Mouse (Mus musculus): Measurements from ENCODE around the gene Mpo. TPM values are rescaled to one million over a fixed set of nuclear protein-coding genes. Genes with fewer than 3 reads are reported as not detected.

The Mpo gene
- polyA plus RNA-seq, 1 experiment, result 0.08 TPM

DNA sequence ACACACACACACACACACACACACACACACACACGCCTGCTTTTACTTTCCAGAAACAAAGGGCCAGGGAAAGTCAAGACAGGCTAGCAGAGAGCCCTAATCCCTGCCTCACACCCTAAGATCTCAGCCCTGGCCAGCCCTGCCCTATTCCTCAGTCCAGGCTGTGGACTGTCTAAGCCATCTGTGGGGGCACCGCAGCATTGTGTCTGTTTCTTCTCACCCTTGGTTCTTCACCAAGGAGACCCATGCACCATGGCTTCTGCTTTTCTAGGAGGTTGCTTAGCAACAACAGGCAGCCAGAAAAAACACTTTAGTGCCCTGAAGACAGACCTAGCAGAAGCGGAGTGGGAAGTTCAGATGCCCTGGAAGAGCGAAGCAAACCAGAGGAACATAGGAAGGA is 18.0 kb downstream of the Mpo start:
- whole genome bisulfite sequencing, result 32% methylated on average over 4 of the region's 4 CpGs
- Histone ChIP-seq H3K27ac (ENCODE audit: insufficient read depth, low read length) (no peak overlapping the region), H3K27me3 (ENCODE audit: control insufficient read depth, insufficient read depth, low read length) (no peaks in the 10 kb centered on the region), H3K4me1 (ENCODE audit: control insufficient read depth, insufficient read depth, low read length) (peaks cover 3% of the 10 kb centered on the region; the same call in 1 of the 2 replicates), H3K4me3 (replicated peaks; ENCODE audit: insufficient read depth, low read depth, low read length) (no peak overlapping the region)
- TF ChIP-seq CTCF (IDR thresholded peaks at IDR 0.05; ENCODE audit: borderline replicate concordance, insufficient read depth, low read depth, low read length) (no peak), POLR2A (IDR thresholded peaks at IDR 0.05; ENCODE audit: borderline replicate concordance, insufficient read depth, low read length) (no peak)
- no peak for DNase-seq

- H3K27ac ChIP-seq (ENCODE audit: insufficient read depth, low read length), result no peak overlapping the region
- H3K4me3 ChIP-seq (replicated peaks; ENCODE audit: insufficient read depth, low read depth, low read length), result no peak overlapping the region
- no peaks in the 10 kb centered on the region for H3K27me3 ChIP-seq (ENCODE audit: control insufficient read depth, insufficient read depth, low read length)
- WGBS, result 59% methylated on average over 8 of the region's 8 CpGs
- TF ChIP-seq CTCF (IDR thresholded peaks at IDR 0.05; ENCODE audit: borderline replicate concordance, insufficient read depth, low read depth, low read length), result no peak
- no peak for TF ChIP-seq POLR2A (IDR thresholded peaks at IDR 0.05; ENCODE audit: borderline replicate concordance, insufficient read depth, low read length)
- DNase-seq, result no peak
- H3K4me1 ChIP-seq (ENCODE audit: control insufficient read depth, insufficient read depth, low read length), result peaks cover 14% of the 10 kb centered on the region; the same call in 1 of the 2 replicates
Measured at GRCm38 (mm10) chr11:87814831-87815230, 21.4 kb downstream of the Mpo start.

DNA sequence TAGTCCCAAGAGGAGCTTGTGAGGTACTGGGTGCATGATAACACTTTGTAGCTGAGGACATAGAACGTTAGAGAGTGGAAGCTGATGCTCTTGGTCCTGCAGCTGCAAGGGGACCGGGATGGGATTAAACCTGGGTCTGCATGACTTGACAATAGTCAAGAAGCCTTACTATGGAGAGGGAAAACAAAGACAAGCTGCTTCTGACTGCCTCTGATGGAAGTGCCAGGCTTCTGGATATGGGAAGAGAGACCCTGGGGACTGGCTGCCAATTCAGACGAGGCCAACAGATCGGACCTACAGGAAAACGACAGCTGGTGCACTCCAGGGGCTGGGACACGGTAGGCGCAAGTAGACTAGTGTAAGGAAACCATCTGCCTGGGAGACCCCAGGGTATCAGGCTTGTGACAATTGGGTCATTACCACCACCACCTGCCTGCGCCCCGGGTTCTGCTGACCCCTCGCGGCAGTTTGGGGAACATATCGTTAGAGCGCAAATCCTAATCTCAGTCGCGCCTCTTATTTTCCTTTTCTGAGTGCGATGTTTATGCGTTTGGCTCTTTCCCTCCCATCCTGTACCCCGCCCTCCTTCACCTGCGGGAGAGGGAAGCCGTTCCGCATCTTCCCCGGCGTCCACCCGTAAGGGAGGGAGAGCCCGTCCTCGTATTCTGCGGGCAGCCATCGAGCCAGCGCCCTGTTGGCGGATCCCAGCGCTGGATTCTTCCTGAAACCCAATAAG is 23.5 kb downstream of the Mpo start:
- 1% methylated on average over 31 of the region's 31 CpGs for WGBS
- TF ChIP-seq POLR2A (IDR thresholded peaks at IDR 0.05; ENCODE audit: borderline replicate concordance, insufficient read depth, low read length) (no peak), CTCF (IDR thresholded peaks at IDR 0.05; ENCODE audit: borderline replicate concordance, insufficient read depth, low read depth, low read length) (peak; percentile 88)
- peak overlapping the region; percentile 49 for H3K27ac ChIP-seq (ENCODE audit: insufficient read depth, low read length)

GRCm38 (mm10) chr11:87817443-87817773 is 24.0 kb downstream of the Mpo start:
- peaks cover 14% of the 10 kb centered on the region; the same call in 1 of the 2 replicates for H3K4me1 ChIP-seq (ENCODE audit: control insufficient read depth, insufficient read depth, low read length)
- no peak for DNase-seq
- peak overlapping the region; percentile 49 for H3K27ac ChIP-seq (ENCODE audit: insufficient read depth, low read length)
- TF ChIP-seq POLR2A (IDR thresholded peaks at IDR 0.05; ENCODE audit: borderline replicate concordance, insufficient read depth, low read length) (no peak), CTCF (IDR thresholded peaks at IDR 0.05; ENCODE audit: borderline replicate concordance, insufficient read depth, low read depth, low read length) (no peak)
- H3K4me3 ChIP-seq (replicated peaks; ENCODE audit: insufficient read depth, low read depth, low read length), result peak overlapping the region; percentile 65
- 29% methylated on average over 4 of the region's 4 CpGs for WGBS
- no peaks in the 10 kb centered on the region for H3K27me3 ChIP-seq (ENCODE audit: control insufficient read depth, insufficient read depth, low read length)

More for the DNA sequence above, 23.5 kb downstream of the Mpo start:
- DNase-seq, result peak; percentile 80 to 83
- Histone ChIP-seq H3K4me3 (replicated peaks; ENCODE audit: insufficient read depth, low read depth, low read length) (peak overlapping the region; percentile 65), H3K27me3 (ENCODE audit: control insufficient read depth, insufficient read depth, low read length) (no peaks in the 10 kb centered on the region), H3K4me1 (ENCODE audit: control insufficient read depth, insufficient read depth, low read length) (peaks cover 14% of the 10 kb centered on the region; the same call in 1 of the 2 replicates)

DNA sequence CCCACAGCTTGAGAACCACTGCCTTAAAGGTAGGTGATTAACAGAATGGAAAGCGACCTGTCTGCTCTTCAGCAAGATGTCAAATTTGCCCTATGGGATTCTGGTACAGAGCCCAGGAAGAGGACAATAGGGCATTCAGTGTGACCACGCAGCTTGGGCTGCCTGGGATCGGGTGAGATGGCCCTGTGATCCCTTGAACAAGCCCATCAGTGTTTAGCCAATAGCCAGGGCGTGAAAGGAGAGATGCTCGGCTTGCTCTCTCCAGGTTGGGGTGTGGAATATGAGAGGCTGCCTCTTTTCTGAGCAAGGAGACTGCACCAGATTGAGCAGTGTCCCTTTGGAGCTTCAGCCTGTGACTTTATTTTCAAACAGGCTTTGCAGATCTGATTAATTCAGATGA is 28.1 kb downstream of the Mpo start:
- H3K4me3 ChIP-seq (replicated peaks; ENCODE audit: insufficient read depth, low read depth, low read length), result no peak overlapping the region
- no peak for TF ChIP-seq POLR2A (IDR thresholded peaks at IDR 0.05; ENCODE audit: borderline replicate concordance, insufficient read depth, low read length)
- H3K27ac ChIP-seq (ENCODE audit: insufficient read depth, low read length), result peak overlapping the region; percentile 44; the same call in 1 of the 2 replicates
- H3K4me1 ChIP-seq (ENCODE audit: control insufficient read depth, insufficient read depth, low read length), result peaks cover 10% of the 10 kb centered on the region; the same call in 1 of the 2 replicates
- WGBS, result 43% methylated on average over 5 of the region's 5 CpGs
- DNase-seq, result peak in 1 of 2 experiments; percentile 30
- H3K27me3 ChIP-seq (ENCODE audit: control insufficient read depth, insufficient read depth, low read length), result no peaks in the 10 kb centered on the region

DNA sequence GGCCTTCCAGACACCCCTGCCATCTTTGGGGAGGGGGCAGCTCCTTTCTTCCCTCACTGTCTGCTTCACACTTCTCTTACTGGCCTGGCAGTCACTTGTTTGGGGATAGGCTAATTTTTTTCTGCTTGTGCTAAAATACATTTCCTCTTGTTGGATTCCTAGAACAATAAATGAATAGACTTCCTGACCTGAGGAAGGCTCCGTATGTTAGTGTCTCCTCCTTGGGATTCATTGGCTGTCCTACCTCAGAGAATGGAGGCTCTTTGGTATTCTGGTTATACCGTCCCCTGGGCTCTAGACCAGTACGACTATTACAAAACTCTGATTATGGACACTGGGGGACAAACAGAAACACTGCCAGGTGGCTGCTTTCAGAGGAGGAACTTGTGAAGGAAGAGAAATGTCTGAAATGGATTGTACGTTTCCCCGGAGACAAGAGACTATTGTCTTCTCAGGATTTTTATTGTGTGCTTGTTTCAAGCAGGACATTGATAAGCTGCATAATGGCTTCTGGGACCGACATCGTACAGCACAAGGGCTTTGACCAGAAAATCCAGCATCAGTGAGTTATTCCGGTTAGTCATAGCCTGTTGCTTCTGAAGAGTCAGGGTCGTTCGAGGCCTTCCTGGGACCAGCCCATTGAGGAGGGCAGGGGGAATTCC is 35.0 kb downstream of the Mpo start, which contains the start of gene Lpo:
TSS of gene Lpo (minus strand) at position 51 of the 662 bp plus-strand sequence.
- Histone ChIP-seq H3K4me1 (ENCODE audit: control insufficient read depth, insufficient read depth, low read length) (no peaks in the 10 kb centered on the region), H3K27ac (ENCODE audit: insufficient read depth, low read length) (peak within 1 kb of the TSS; percentile 59; the same call in 1 of the 2 replicates), H3K27me3 (ENCODE audit: control insufficient read depth, insufficient read depth, low read length) (no peaks in the 10 kb centered on the region), H3K4me3 (replicated peaks; ENCODE audit: insufficient read depth, low read depth, low read length) (no peak within 1 kb of the TSS)
- DNase-seq, result peak in 1 of 2 experiments; percentile 10
- WGBS, result 38% methylated on average over 10 of the region's 10 CpGs
- TF ChIP-seq POLR2A (IDR thresholded peaks at IDR 0.05; ENCODE audit: borderline replicate concordance, insufficient read depth, low read length), result no peak
- TF ChIP-seq CTCF (IDR thresholded peaks at IDR 0.05; ENCODE audit: borderline replicate concordance, insufficient read depth, low read depth, low read length), result no peak

DNA sequence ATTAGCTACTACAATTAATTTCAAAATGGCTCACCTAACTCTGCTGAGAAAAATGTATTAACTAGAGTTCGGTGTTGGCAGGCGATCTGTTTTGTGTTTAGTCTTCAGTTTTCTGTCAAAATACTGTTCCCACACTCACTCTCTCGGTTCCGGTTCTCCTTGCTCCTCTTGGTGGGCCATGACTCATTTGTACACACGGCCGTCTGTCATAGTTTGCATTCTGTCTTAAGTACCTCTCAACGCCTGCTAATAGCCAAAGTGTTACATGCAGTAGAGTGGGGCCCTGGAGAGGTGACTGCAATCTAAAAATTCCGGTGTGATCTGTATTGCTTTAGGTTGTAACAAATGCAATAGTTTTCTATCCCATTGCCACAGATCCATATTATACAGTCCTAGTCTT is 47.3 kb downstream of the Mpo start:
- WGBS, result 89% methylated on average over 8 of the region's 8 CpGs
- Histone ChIP-seq H3K27ac (ENCODE audit: insufficient read depth, low read length) (no peak overlapping the region), H3K4me1 (ENCODE audit: control insufficient read depth, insufficient read depth, low read length) (no peaks in the 10 kb centered on the region), H3K4me3 (replicated peaks; ENCODE audit: insufficient read depth, low read depth, low read length) (no peak overlapping the region), H3K27me3 (ENCODE audit: control insufficient read depth, insufficient read depth, low read length) (no peaks in the 10 kb centered on the region)
- TF ChIP-seq POLR2A (IDR thresholded peaks at IDR 0.05; ENCODE audit: borderline replicate concordance, insufficient read depth, low read length) (no peak), CTCF (IDR thresholded peaks at IDR 0.05; ENCODE audit: borderline replicate concordance, insufficient read depth, low read depth, low read length) (no peak)
- DNase-seq, result no peak

DNA sequence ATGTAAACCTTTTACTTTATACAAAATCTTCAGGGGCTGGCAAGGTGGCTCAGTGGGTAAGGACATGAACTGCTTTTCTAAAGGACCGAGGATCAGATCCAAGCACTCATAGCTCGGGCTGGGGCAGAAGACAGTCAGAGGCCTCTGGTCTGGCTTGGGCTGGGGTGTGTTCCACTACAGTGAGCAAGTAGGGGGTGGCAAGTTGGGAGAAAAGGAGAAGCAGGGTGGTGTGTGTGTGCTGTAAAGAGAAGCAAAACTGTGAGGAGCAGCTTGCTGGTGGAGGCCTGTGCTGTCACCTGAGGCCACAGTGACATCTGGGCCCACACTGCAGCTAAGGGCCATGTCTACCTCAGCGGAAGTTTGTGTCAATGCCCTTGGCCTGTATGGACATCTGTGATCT is 48.1 kb downstream of the Mpo start:
- WGBS, result 81% methylated on average over 3 of the region's 3 CpGs
- H3K4me1 ChIP-seq (ENCODE audit: control insufficient read depth, insufficient read depth, low read length), result no peaks in the 10 kb centered on the region
- H3K4me3 ChIP-seq (replicated peaks; ENCODE audit: insufficient read depth, low read depth, low read length), result no peak overlapping the region
- no peak for DNase-seq
- H3K27me3 ChIP-seq (ENCODE audit: control insufficient read depth, insufficient read depth, low read length), result no peaks in the 10 kb centered on the region
- H3K27ac ChIP-seq (ENCODE audit: insufficient read depth, low read length), result no peak overlapping the region
- TF ChIP-seq POLR2A (IDR thresholded peaks at IDR 0.05; ENCODE audit: borderline replicate concordance, insufficient read depth, low read length) (no peak), CTCF (IDR thresholded peaks at IDR 0.05; ENCODE audit: borderline replicate concordance, insufficient read depth, low read depth, low read length) (no peak)
